Mouse (Mus musculus) heart, postnatal 25 days (tissue): ENCODE data around the gene 2900026A02Rik. TPM values are rescaled to one million over a fixed set of nuclear protein-coding genes. Genes with fewer than 3 reads are reported as not detected.

Experiments
- DNase-seq: peaks from one replicate; pipeline ENCODE4 v3.0.0; 2022; ENCODE audit warnings: low spot score
- intact Hi-C: fragments of 180-260 bp; cut with DNase I; formaldehyde crosslinking; loops from one replicate; pipeline ENCODE4 v1.15.1; 2025
- total RNA-seq, 2 experiments: library from RNA; stranded (reverse); gene quantifications; 2 replicates each; pipeline ENCODE4 v1.2.3; 2021

The 2900026A02Rik gene
- total RNA-seq, 2 experiments from 2014 or later: 21.3 to 26.1 TPM

DNA sequence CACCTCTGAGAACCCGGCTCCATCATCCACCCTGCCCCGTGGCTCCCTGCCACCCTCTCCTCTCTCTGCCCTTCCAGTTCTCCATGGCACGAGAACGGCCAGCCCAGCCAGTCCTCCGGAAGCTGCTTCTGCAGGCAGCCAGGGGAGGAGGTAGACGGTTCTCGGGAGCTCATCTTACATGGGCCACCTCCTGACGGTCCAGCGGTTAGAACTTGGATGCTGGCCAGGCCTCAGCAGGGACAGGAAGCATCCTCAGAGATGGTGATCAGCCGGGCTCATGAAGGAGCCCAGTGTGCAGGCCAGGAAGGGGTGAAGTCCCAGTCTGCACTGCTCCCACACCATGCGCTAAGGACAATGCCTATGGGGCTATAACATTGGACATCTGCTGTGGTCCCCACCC, 6.6 kb downstream of the 2900026A02Rik start:
- intact Hi-C loops: no loop called here

GRCm38 (mm10) chr5:113214041-113214440, 7.0 kb downstream of the 2900026A02Rik start:
- intact Hi-C loops: no loop called here

More for the DNA sequence above, 6.6 kb downstream of the 2900026A02Rik start:
- no peak for DNase-seq

DNA sequence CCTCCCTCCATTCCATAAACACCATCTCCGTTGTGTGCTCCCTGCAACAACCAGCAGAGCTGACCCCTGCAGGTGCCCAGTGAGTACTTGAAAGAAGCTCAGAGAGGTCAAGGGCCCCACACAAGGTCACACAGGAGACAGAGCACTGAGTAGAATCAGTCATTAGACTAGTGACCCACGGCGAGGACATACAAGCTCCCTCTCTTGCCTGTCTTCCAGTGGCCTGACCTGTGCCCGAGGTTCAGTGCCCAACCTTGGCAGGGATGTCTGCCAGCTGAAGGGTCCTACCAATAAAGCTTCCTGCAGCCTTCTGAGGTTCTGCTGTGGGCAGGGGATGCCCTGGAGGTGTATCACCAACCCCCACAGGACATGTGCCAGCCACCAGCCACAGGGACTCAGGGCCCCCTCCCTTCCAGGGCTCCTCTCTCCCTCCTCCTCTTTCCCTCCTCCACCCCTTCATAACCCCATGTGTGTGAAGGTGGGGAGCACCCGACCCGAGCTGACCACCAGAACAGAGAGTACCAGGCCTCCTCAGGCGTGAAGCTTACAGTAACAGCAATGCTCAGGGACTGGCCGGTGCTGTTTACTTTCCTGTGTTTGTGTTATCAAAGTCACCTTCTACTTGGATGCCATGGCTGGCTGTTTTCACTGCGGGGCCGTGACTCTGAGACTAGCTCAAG, 8.7 kb downstream of the 2900026A02Rik start:
- DNase-seq: no peak

More at GRCm38 (mm10) chr5:113214041-113214440, 7.0 kb downstream of the 2900026A02Rik start:
- no peak for DNase-seq

DNA sequence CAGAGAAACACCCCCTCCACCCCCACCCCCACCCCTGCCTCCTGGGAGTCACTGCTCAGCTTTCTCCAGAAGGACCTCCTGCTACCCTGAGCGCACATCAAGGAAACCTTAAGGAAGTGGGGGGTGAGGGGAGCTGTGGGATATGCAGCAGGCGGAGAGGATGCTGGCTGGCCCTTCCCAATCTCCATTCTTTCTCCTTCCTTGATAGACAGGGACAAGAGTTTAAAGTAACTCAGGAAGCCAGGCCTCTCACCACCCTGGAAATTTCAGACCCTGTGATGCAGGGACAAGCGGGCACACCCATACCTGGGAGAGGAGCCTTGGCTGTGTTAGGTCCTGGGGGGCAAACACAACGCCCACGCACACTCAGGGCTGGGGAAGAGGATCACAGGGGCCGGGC, 10.7 kb downstream of the 2900026A02Rik start:
- no peak for DNase-seq
- intact Hi-C loops: no loop called here

More for the DNA sequence above, 8.7 kb downstream of the 2900026A02Rik start:
- intact Hi-C loops: no loop called here

- DNase-seq: no peak
Measured at GRCm38 (mm10) chr5:113209898-113210297, 11.1 kb downstream of the 2900026A02Rik start.

DNA sequence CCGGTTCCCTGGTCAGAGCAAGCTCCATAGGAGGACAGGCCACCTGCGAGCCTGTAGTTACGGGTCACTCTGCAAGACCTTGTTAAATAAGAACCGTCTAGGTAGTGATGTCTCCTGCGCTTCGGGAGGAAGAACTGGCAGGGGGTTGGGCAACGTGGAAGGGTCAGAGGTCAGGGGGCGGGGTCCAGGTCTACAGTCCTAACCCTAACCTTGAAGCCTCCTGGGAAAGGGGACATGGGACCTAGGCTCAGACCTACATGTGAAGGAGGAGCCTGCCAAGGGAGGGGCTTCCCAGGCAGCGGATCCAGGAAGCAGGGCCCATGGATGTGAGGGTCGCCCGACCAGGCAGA, 11.7 kb downstream of the 2900026A02Rik start:
- intact Hi-C loops: no loop called here
- DNase-seq: no peak

More at GRCm38 (mm10) chr5:113209898-113210297, 11.1 kb downstream of the 2900026A02Rik start:
- intact Hi-C loops: no loop called here

GRCm38 (mm10) chr5:113208622-113209400, 12.2 kb downstream of the 2900026A02Rik start:
- peak; percentile 84 for DNase-seq
- intact Hi-C loops: loop anchor here (1.0 kb wide), 1 partner anchor 29 kb away; no protein-coding TSS in a partner anchor

DNA sequence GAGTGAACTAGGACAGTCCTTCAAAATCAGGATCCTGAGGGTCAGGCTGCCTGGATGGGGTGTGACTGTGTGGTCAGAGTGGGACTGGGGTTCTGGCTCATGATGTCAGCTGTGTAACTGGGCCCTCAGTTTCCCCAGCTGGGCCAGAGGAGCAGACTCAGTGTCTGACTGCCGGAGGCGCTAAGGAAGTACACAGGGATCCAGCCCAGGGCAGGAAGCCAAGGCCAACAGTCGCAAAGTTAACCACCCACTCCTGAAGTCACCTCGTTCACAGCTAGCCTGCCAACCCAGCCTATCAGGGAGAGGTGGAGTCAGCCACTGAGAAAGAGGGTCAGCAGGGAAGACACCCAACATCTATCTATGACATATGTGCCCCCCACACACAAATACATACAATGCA, 13.0 kb downstream of the 2900026A02Rik start:
- intact Hi-C loops: loop anchor here (1.0 kb wide), 1 partner anchor 28 kb away; no protein-coding TSS in a partner anchor
- peak; percentile 73 for DNase-seq

DNA sequence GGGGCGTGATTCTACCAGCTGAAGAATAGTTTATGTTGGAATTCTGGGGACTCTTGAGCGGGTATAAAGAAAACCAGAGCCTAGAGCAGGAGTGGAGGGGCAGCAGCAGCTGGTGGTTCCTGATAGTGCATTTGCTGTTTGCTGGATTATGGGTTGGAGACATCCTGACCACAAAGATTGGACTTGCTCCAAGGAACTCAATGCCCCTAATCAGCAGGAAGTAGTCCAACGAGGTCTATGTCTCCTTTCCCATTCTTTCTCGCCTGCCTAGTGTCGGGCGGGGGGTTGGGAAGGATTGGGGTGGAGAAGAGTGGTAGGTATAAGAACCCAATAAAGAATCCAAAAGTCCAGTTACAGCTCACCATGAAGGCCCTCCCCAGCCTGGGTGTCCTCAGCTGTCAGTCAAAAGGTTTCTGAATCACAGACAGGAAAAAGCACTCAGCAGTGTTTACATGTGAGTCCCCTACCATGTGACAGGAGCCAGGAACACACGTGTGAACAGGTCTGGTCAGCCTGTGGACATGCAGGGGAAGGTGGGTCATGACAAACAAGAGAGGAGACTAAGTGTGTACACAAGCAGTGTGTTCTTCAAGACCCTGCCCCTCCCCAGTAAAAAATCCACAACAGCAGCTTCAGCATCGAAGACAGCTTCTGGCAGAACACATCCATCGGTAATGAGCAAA, 14.2 kb downstream of the 2900026A02Rik start:
- no peak for DNase-seq
- intact Hi-C loops: no loop called here

- DNase-seq: no peak
- intact Hi-C loops: no loop called here
Measured at GRCm38 (mm10) chr5:113204193-113204592, 16.8 kb downstream of the 2900026A02Rik start.

DNA sequence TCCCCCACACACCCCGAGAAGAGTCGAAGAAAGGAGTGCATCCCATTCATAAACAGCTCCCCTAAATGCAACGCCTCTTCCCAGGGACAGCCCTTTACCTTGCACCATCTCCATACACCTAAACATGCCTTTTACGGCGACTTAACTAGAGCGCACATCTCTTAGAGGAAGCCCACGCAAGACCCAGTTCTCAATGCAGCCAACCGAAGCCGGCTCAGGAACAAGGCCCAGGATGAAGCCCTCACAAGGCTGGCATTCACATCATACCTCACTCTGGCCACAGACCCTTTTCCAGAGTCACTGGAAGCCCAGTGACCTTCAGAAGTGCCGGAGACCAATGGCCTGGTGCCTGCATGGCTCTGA, 21.3 kb downstream of the 2900026A02Rik start:
- intact Hi-C loops: no loop called here
- DNase-seq: no peak

GRCm38 (mm10) chr5:113199126-113199771, 21.8 kb downstream of the 2900026A02Rik start:
- DNase-seq: no peak
- intact Hi-C loops: no loop called here

DNA sequence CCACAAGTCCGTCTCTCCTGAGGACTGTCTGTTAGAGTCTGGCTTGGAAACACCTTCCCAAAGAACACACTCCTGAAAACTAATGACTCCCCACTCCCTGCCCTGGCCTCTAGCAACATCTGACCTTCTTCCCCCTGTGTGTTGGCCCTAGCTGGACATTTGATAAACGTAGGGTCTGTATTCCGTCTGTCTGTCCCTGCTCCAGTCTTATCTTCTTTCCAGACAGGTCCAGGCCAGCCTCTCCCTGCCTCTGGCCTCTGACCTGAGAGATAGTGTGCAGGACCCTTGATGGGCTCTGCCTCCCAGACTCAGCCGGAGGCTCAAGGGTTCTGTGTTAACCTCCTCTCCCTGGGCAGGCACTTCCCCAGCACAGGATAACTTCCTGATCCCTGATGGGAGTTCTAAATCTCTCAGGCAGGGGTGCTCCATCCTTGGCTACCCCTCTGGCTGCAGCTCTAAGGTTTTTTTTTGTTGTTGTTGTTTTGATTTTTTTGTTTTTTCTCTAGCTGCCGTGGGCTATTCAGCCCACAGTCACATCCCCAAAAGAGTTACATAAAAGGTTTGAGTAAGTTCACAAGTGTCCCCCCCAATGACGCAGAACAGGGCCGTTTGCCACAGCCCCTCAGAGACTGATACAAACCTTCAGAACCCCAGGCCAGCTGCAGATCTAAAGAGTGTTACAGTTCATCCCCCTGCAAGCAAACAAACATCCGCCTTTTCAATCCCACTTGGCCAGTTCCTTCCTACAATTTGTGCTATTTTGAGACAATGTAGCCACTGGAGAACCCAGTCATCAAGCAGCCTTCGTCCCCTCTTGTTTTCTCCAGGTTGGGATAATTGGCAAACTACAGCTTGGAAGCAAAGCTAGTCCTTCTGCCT, 23.9 kb downstream of the 2900026A02Rik start:
- no peak for DNase-seq
- intact Hi-C loops: no loop called here

DNA sequence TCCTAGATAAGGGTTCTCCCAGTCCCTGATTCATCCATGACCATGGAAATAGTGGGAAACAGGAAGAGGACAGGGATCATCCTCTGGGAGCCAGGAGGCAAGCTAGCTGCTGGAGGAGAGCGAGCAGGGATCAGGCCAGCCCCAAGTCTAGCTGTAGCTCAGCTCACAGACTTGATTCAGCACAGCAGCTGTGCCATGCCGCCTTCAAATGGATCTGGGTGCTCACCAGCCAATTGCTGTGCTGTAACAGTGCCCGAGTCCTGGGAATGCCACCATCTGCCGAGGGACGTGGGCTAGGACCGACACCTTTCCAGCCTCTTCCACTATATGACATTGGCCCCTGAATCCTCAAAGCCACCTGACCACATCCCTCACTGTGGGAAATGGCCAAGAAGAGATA, 25.1 kb downstream of the 2900026A02Rik start:
- DNase-seq: no peak
- intact Hi-C loops: no loop called here

DNA sequence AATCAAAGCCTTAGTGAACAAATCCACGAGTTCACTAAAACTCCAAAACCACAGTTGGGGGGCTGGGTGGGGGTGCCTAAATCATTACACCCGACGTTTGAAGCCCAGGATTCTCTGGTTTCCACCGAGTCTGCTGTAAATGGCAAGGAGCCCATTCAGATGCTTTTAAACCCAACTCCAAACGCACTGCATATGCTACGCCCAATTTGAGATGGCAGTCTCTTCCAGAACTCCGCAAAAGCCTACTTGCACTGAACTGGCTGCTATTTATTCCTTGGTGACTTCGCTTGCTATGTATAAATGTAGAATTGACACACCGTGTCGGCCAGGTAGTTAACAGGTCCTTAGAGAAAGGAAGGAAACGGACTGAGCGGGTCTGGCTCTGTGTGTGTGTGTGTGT, 25.6 kb downstream of the 2900026A02Rik start:
- DNase-seq: no peak
- intact Hi-C loops: no loop called here

DNA sequence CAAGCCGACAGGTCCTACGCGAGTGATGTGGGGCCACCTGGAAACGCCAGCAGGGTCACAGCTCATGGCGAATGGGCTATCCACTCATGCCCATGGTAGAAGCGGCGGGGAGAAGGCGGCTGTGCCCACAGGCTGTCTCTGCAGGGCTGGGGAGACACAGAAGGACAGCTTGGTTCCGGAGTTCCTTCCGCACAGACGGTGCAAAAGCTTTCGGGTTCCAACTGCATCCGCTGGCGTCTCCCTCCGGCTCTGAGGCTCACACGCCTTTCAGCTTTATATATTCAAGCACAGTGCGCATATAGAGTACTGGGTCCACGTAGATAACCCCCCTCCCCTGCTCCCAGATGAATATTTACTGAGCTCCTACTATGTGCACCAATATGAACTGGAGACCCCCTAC, 27.3 kb downstream of the 2900026A02Rik start:
- DNase-seq: no peak
- intact Hi-C loops: no loop called here

DNA sequence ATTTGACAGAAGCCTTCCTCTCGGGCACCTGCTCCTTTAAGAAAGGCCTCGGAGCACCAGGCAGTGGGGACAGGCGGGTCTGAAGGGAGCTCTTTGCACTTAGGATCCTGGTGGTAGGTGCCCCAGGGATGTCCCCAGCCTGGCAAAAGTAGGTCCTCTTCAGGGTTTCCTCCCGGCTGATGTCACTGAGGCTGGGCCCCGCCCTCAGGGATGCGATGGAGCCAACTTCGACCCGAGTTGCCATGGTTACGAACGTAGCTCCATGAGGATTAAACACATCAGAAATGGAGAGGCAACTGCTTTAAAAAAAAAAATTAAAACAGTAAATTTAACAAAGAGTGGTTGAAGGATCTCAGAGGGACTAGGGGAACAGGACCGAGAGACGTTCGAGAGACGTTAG, 29.1 kb downstream of the 2900026A02Rik start:
- DNase-seq: no peak
- intact Hi-C loops: no loop called here

DNA sequence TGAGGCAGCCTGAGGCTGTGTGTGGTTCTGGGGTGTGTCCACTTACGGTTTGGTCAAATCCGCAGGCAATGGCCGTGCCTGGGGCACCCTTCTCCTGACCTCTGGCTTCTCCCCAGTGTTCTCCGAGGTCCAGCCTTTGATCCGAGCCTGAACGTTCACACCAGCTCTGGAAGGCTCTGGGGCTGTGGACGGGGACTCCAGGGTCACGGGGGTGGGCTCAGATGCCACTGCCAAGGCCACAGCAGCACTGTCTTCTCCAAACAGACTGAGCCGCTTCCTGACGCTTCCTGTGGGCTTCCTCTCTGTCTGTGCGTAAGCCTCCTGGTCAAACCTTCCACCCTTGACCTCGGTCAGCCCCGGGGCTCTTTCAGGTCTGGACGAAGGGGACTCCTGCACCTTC, 30.5 kb downstream of the 2900026A02Rik start:
- intact Hi-C loops: no loop called here

DNA sequence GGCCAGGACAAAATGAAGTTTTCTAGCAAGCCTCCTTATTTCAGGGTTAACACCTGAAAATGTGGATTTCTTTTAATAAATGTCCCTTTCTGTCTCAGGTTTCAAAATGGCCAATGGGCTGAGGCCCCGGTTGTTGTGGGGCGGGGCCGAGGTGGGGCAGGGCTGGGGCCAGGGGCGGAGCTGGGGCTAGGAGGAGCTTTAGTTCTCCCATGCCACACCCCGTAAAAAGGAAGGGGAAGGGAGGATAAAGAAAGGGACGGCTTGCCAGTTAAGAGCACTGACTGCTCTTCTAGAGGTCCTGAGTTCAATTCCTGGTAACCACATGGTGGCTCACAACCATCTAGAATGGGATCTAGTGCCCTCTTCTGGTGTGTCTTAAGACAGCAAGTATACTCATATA, 39.6 kb downstream of the 2900026A02Rik start:
- no peak for DNase-seq
- intact Hi-C loops: no loop called here

More for the DNA sequence above, 30.5 kb downstream of the 2900026A02Rik start:
- no peak for DNase-seq
